Mouse (Mus musculus) MEL (cell line): ENCODE measurements at regions not wholly inside any gene's neighbourhood (a gene's known extent, or its start where the extent isn't known, plus 50 kb on each side); places are given as distances from the start of the nearest gene placed in this dataset.

Experiments
- E2F4 ChIP-seq: IDR thresholded peaks from 2 replicates; pipeline ENCODE4 v1.6.1; 2011; ENCODE audit warnings: low read depth, low read length, improper control_type of control experiment, borderline replicate concordance
- HCFC1 ChIP-seq: IDR thresholded peaks from 2 replicates; pipeline ENCODE4 v1.6.1; 2012; ENCODE audit warnings: low read depth, mild to moderate bottlenecking, inconsistent platforms, low read length, improper control_type of control experiment, moderate library complexity
- TCF12 ChIP-seq: IDR thresholded peaks from 2 replicates; pipeline ENCODE4 v1.6.1; 2014; ENCODE audit warnings: low read depth, mild to moderate bottlenecking, inconsistent platforms, low read length, improper control_type of control experiment, moderate library complexity
- ZKSCAN1 ChIP-seq: IDR thresholded peaks from 2 replicates; pipeline ENCODE4 v1.6.1; 2012; ENCODE audit warnings: low read depth, mild to moderate bottlenecking, inconsistent platforms, low read length, improper control_type of control experiment, moderate library complexity

DNA sequence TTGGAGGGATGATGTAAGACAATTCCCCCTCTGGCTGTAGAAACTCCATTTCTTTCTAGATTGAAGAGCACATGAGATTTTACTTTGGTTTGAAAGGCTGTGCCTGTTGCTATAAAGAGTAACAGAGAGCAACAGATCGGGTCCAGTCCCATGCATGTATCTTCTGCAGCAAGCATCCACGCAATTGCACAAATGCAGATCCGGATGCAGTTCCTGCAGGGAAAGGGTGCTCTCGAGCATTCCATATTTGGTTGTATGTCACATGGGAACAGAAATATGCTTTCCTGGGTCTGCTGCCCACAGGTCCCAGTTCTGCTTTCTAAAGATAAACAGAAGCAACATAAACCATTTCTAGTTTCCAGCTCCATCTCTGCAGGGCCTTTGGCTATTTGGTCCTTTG, 146.0 kb upstream of the Ado start:
- no peak for TF ChIP-seq E2F4
- TF ChIP-seq TCF12 = no peak
- no peak for TF ChIP-seq HCFC1
- no peak for TF ChIP-seq ZKSCAN1
